Mouse (Mus musculus) limb, embryonic 13.5 days (tissue): ENCODE measurements at regions not wholly inside any gene's neighbourhood (a gene's known extent, or its start where the extent isn't known, plus 50 kb on each side); places are given as distances from the start of the nearest gene placed in this dataset.

Experiments
- ATAC-seq: fragments of 200-750 bp; cut with Nextera tagmentation; 2 replicates; pipeline ENCODE4 v1.8.0; 2017; ENCODE audit warnings: low read depth, moderate number of reproducible peaks, moderate TSS enrichment; ENCODE audit not compliant: low FRiP score
- H3K27ac ChIP-seq: fragments of 300-500 bp; sonication (generic); 2 replicates; pipeline ENCODE4 v1.5.1; 2015; ENCODE audit warnings: inconsistent platforms, mild to moderate bottlenecking, moderate library complexity
- H3K27me3 ChIP-seq: fragments of 300-500 bp; sonication (generic); 2 replicates; pipeline ENCODE4 v1.6.1; 2015; ENCODE audit warnings: mild to moderate bottlenecking, inconsistent platforms
- H3K36me3 ChIP-seq: fragments of 300-500 bp; sonication (generic); 2 replicates; pipeline ENCODE4 v1.6.1; 2015; ENCODE audit warnings: inconsistent platforms, mild to moderate bottlenecking, moderate library complexity
- H3K4me1 ChIP-seq: fragments of 300-500 bp; sonication (generic); 2 replicates; pipeline ENCODE4 v1.6.1; 2015; ENCODE audit warnings: inconsistent platforms
- H3K4me2 ChIP-seq: fragments of 300-500 bp; sonication (generic); replicated peaks from 2 replicates; pipeline ENCODE4 v1.6.1; 2015; ENCODE audit warnings: inconsistent platforms, mild to moderate bottlenecking, moderate library complexity
- H3K4me3 ChIP-seq: fragments of 300-500 bp; sonication (generic); 2 replicates; pipeline ENCODE4 v1.5.1; 2015; ENCODE audit warnings: moderate library complexity, mild to moderate bottlenecking, inconsistent platforms
- H3K9ac ChIP-seq: fragments of 300-500 bp; sonication (generic); 2 replicates; pipeline ENCODE4 v1.6.1; 2015; ENCODE audit warnings: mild to moderate bottlenecking, inconsistent platforms
- H3K9me3 ChIP-seq: fragments of 300-500 bp; sonication (generic); 2 replicates; pipeline ENCODE4 v1.6.1; 2016; ENCODE audit warnings: inconsistent platforms
- WGBS: fragments of 180-500 bp; shearing (Covaris S2); methylation state at CpG from one replicate; pipeline ENCODE4 v1.1.7; 2015; 5-methylcytosine and 5-hydroxymethylcytosine counted together

DNA sequence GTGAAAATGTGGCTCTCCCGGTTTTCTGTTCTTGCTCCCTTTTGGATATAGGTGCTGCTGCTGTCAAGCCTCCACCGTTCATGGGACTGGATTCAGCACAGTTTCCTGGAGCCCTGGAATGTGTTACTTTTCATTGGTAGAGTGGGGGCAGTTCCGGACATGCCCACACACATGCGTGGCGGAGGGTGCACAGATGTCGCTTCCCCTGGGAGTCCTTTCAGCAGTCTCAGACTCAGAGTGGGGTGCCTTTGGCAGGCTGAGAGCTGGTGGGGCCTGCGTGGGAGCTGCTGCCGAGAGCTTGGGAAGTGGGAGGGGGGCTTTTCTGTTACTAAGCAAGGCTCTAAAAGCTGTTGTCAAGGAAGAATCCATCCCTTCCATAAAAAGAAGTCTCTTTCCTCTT, 274.3 kb downstream of the Emp1 start:
- WGBS: 57% methylated on average over 8 of the region's 8 CpGs
- H3K4me3 ChIP-seq: no peak overlapping the region
- no peak overlapping the region for H3K27ac ChIP-seq
- H3K9me3 ChIP-seq: no peaks in the 10 kb centered on the region
- no peak for ATAC-seq
- H3K9ac ChIP-seq: no peak overlapping the region
- H3K27me3 ChIP-seq: no peaks in the 10 kb centered on the region
- H3K36me3 ChIP-seq: no peaks in the 10 kb centered on the region
- no peak overlapping the region for H3K4me2 ChIP-seq
- 0 out of 2 replicates have a peak, but pooled peaks cover 4% of the 10 kb centered on the region for H3K4me1 ChIP-seq

DNA sequence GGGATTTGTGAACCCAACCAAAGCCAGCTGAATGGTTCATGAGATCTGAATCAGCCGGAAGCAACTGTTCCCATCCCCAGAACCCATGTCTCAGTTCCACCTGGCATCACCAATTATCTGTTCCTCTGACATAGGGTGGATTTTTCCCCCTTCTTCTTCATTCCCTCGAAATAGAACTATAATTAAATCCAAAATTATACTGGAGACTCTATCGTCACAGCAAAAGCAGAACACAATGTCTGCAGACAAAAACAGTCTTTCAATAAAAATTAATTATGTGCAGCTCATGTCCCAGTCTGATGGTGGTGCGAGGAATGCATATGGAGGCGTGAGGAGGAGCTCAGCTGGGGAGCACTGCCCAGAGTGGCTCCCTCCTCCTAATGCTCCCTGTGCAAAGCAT, 280.4 kb downstream of the Emp1 start:
- Histone ChIP-seq H3K4me2 (no peak overlapping the region), H3K4me3 (no peak overlapping the region), H3K27ac (no peak overlapping the region), H3K27me3 (no peaks in the 10 kb centered on the region), H3K36me3 (no peaks in the 10 kb centered on the region), H3K9ac (no peak overlapping the region), H3K4me1 (no peaks in the 10 kb centered on the region), H3K9me3 (no peaks in the 10 kb centered on the region)
- 84% methylated on average over 5 of the region's 5 CpGs for WGBS
- ATAC-seq: no peak

DNA sequence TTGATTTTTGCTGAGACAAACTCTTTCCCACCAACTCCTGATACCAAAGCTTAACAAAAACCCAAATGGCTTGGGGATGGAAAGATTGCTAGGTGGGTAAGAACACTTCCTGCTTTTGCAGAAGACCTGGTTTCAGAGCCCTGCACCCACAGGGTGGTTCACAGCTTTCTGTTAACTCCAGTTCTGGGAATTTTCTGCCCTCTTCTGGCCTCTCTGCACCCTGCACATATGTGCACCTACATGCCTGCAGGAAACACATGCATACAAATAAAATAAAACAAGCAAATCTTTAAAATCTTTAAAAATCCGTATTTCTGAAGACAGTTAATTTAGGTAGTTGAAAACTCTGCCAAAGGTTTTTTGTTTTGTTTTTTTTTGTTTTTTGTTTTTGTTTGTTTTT, 283.8 kb downstream of the Emp1 start:
- Histone ChIP-seq H3K4me1 (no peaks in the 10 kb centered on the region), H3K9ac (no peak overlapping the region), H3K36me3 (no peaks in the 10 kb centered on the region), H3K27ac (no peak overlapping the region), H3K4me3 (no peak overlapping the region), H3K4me2 (no peak overlapping the region), H3K27me3 (no peaks in the 10 kb centered on the region), H3K9me3 (no peaks in the 10 kb centered on the region)
- ATAC-seq: no peak
- WGBS: 71% methylated on average over 1 of the region's 1 CpGs

DNA sequence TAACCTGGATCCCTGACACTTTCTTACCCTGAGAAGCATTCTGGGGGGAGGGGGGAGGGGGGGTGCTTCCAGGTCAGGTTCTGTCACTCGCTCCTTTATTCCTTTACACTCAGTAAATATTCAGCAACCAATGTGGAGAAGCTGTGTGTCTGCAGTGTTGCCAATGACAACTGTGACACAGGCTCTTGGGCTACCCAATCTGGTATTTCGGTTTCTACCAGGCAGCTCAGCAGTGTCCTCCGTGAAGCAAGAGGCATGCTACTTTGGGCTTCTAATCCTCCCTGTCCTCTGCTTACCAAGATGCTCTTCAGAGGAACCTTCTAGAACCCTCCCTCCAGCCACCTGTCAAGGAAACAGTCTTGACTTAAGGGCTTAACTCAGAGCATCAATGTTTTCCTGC, 290.7 kb downstream of the Emp1 start:
- H3K9me3 ChIP-seq: no peaks in the 10 kb centered on the region
- no peak overlapping the region for H3K4me2 ChIP-seq
- H3K4me3 ChIP-seq: no peak overlapping the region
- no peak overlapping the region for H3K9ac ChIP-seq
- 84% methylated on average over 3 of the region's 3 CpGs for WGBS
- no peak overlapping the region for H3K27ac ChIP-seq
- ATAC-seq: no peak
- no peaks in the 10 kb centered on the region for H3K4me1 ChIP-seq
- H3K36me3 ChIP-seq: no peaks in the 10 kb centered on the region
- no peaks in the 10 kb centered on the region for H3K27me3 ChIP-seq

DNA sequence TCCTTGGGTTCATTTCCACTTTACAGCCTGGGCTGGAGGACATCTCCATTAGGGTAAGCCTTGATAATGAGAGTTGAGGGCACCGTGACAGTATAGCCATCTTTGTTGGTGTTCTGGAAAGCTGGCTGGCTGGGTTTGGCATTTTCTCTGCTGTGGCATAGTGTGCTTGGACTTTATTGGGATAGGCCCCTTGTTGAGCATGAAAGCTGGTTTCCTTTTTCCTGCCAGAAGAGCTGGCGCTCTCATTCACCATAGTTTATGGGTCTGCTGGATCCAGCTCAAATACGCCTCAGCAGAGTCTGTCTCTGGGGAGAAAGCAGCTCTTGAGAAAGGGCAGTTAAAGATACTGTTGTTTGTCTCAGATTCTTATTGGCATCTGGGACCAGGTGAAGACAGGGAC, 300.0 kb downstream of the Emp1 start:
- 61% methylated on average over 3 of the region's 3 CpGs for WGBS
- H3K36me3 ChIP-seq: no peaks in the 10 kb centered on the region
- no peak overlapping the region for H3K9ac ChIP-seq
- no peak overlapping the region for H3K4me3 ChIP-seq
- no peaks in the 10 kb centered on the region for H3K27me3 ChIP-seq
- H3K27ac ChIP-seq: no peak overlapping the region
- ATAC-seq: no peak
- H3K4me2 ChIP-seq: no peak overlapping the region
- 0 out of 2 replicates have a peak, but pooled peaks cover 7% of the 10 kb centered on the region for H3K4me1 ChIP-seq
- no peaks in the 10 kb centered on the region for H3K9me3 ChIP-seq

DNA sequence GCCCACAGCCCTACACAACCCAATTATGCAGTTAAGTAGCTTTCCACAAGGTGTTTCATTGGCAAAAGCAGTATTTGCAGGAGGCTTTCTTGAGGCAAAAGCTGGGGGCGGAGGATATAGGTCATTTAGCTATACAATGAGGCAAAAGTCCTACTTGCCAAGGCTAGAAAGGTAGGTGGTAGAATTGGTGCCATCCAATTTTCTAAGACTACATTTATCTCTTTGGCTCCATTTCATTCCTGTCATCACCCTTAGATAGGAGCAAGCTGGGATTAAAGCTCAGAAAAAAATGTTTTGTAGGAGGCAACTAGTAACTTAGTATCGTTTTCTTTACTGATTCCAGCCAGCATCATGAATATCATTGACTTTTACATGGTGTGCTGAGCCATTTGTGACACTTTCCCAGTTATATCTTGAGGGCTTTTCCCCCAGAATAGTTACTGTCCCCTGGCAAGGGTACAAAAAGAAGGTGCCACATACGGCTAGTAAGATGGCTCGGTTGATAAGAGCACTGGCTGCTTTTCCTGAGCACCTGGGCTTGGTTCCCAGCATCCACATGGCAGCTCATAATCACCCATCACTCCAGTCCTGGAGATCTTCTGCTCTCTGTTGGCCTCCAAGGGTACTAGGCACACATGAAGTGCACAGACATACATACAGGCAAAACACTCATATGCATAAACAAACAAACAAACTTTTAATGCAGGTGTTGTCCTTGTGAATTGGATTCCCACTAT, 300.6 kb downstream of the Emp1 start:
- Histone ChIP-seq H3K4me3 (no peak overlapping the region), H3K36me3 (no peaks in the 10 kb centered on the region), H3K9ac (no peak overlapping the region), H3K27me3 (no peaks in the 10 kb centered on the region), H3K27ac (no peak overlapping the region), H3K9me3 (no peaks in the 10 kb centered on the region), H3K4me1 (0 out of 2 replicates have a peak, but pooled peaks cover 7% of the 10 kb centered on the region), H3K4me2 (no peak overlapping the region)
- no peak for ATAC-seq
- WGBS: 81% methylated on average over 4 of the region's 4 CpGs
